Mouse (Mus musculus): Measurements from ENCODE around the gene Gipc3. TPM values are rescaled to one million over a fixed set of nuclear protein-coding genes. Genes with fewer than 3 reads are reported as not detected.

Gene Gipc3
- polyA plus RNA-seq, 2 experiments = 0.06 to 0.09 TPM

DNA sequence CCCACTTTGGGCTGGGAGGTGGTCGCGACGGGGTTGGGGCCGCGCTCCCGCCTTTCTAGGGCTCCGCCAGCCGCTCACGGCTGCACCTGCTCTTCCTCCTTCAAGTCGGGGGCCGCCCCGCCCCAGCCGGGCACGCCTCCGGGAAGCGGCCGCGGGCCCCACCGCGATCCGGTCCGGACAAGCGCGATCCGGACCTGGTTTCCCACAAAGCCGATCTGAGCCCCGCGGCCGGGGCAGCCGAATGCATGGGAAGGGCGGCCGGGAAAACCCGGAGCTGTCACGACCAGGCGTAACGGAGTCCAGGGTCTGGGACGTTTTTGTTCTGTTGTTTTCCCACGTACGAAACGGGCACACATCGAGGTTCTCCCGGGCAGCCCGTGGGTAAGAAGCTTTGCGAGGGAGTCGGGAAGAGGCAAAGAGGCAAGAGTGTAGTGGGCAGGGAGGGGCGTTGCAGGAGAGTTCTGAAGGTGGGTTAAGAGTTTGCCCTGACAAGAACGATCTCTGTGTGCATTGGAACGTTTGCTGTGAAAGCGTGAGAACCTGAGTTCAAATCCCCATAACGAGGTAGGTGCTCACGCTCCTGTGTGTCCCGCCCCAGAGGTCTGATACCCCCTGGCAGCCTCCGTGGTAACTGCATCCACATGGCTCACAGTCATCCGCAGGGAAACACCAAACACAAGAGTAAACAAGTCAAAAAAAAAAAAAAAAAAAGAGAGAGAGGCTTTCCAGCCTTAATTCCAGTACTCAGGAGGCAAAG is 57.2 kb downstream of the Gipc3 start:
- DNase-seq (ENCODE audit: low spot score) = peak; percentile 88
- Histone ChIP-seq H3K9me3 (ENCODE audit: control insufficient read depth, low read length) (no peaks in the 10 kb centered on the region), H3K27ac (replicated peaks; ENCODE audit: low read depth, low read length) (no peak overlapping the region), H3K36me3 (ENCODE audit: control insufficient read depth, insufficient read depth, low read length) (no peaks in the 10 kb centered on the region), H3K4me2 (replicated peaks; ENCODE audit: low read depth, low read length, severe bottlenecking) (peak overlapping the region; percentile 66), H3K27me3 (ENCODE audit: control insufficient read depth, insufficient read depth, low read length) (peaks cover 39% of the 10 kb centered on the region), H3K9ac (ENCODE audit: low read depth, low read length, severe bottlenecking) (peak overlapping the region; percentile 38; the same call in 1 of the 2 replicates), H3K4me1 (ENCODE audit: control insufficient read depth, insufficient read depth, low read length) (peaks cover 7% of the 10 kb centered on the region), H3K4me3 (replicated peaks; ENCODE audit: low read length) (peak overlapping the region; percentile 41)
- no peak for TF ChIP-seq POLR2A (IDR thresholded peaks at IDR 0.05; ENCODE audit: borderline replicate concordance, extremely low read depth, insufficient read depth, insufficient read length)
- WGBS = 2% methylated on average over 50 of the region's 54 CpGs
- ATAC-seq (ENCODE audit: low FRiP score, low read depth) = peak; percentile 84

Small RNA genes lying within 50 kb of the gene (microRNA-seq; reads per million reads assigned to microRNA genes)
- gene Mir6913 = not detected

Other genes starting within 250 kb of the Gipc3 start
Only the 30 nearest of the 33 such genes appear.
- gene Zbtb7a, start 208.0 kb downstream of the Gipc3 start, polyA plus RNA-seq (2012; rRNA removed) = 17.7 and 21.0 TPM in 2 replicates
- gene Zbtb7a, start 208.0 kb downstream of the Gipc3 start, polyA plus RNA-seq (2014; fragmentation: Nextera tagmentation; extraction: Ambion mirVana) = 30.6 and 35.9 TPM in 2 replicates
- 35.1 and 49.4 TPM in 2 replicates for gene Pias4, start 175.3 kb downstream of the Gipc3 start, polyA plus RNA-seq (2012; rRNA removed)
- 40.4 and 44.2 TPM in 2 replicates for gene Pias4, start 175.3 kb downstream of the Gipc3 start, polyA plus RNA-seq (2014; fragmentation: Nextera tagmentation; extraction: Ambion mirVana)
- gene Eef2, start 166.6 kb downstream of the Gipc3 start, polyA plus RNA-seq (2012; rRNA removed) = 1,329 and 1,559 TPM in 2 replicates
- 544 and 581 TPM in 2 replicates for gene Eef2, start 166.6 kb downstream of the Gipc3 start, polyA plus RNA-seq (2014; fragmentation: Nextera tagmentation; extraction: Ambion mirVana)
- gene Dapk3, start 160.3 kb downstream of the Gipc3 start, polyA plus RNA-seq (2012; rRNA removed) = 73.0 and 81.8 TPM in 2 replicates
- 57.7 and 60.9 TPM in 2 replicates for gene Dapk3, start 160.3 kb downstream of the Gipc3 start, polyA plus RNA-seq (2014; fragmentation: Nextera tagmentation; extraction: Ambion mirVana)
- gene 4930442H23Rik, start 159.4 kb downstream of the Gipc3 start, polyA plus RNA-seq (2012; rRNA removed) = not detected in 2 replicates
- gene 4930442H23Rik, start 159.4 kb downstream of the Gipc3 start, polyA plus RNA-seq (2014; fragmentation: Nextera tagmentation; extraction: Ambion mirVana) = not detected in 2 replicates
- 0.31 and 0.43 TPM in 2 replicates for gene Nmrk2, start 141.2 kb downstream of the Gipc3 start, polyA plus RNA-seq (2012; rRNA removed)
- 0.64 and 0.87 TPM in 2 replicates for gene Nmrk2, start 141.2 kb downstream of the Gipc3 start, polyA plus RNA-seq (2014; fragmentation: Nextera tagmentation; extraction: Ambion mirVana)
- gene Atcay, start 112.4 kb downstream of the Gipc3 start, polyA plus RNA-seq (2012; rRNA removed) = 0.67 and 0.74 TPM in 2 replicates
- 0.25 TPM in 1 of 2 replicates, not detected in the other for gene Atcay, start 112.4 kb downstream of the Gipc3 start, polyA plus RNA-seq (2014; fragmentation: Nextera tagmentation; extraction: Ambion mirVana)
- gene Zfr2, start 110.1 kb downstream of the Gipc3 start, polyA plus RNA-seq (2012; rRNA removed) = 39.7 and 44.7 TPM in 2 replicates
- 9.7 and 10.5 TPM in 2 replicates for gene Zfr2, start 110.1 kb downstream of the Gipc3 start, polyA plus RNA-seq (2014; fragmentation: Nextera tagmentation; extraction: Ambion mirVana)
- gene Matk, start 90.3 kb downstream of the Gipc3 start, polyA plus RNA-seq (2012; rRNA removed) = 9.9 and 10.6 TPM in 2 replicates
- gene Matk, start 90.3 kb downstream of the Gipc3 start, polyA plus RNA-seq (2014; fragmentation: Nextera tagmentation; extraction: Ambion mirVana) = 5.9 and 6.8 TPM in 2 replicates
- gene Mrpl54, start 76.3 kb downstream of the Gipc3 start, polyA plus RNA-seq (2012; rRNA removed) = 93.0 and 124 TPM in 2 replicates
- 200 and 202 TPM in 2 replicates for gene Mrpl54, start 76.3 kb downstream of the Gipc3 start, polyA plus RNA-seq (2014; fragmentation: Nextera tagmentation; extraction: Ambion mirVana)
- 77.9 and 102 TPM in 2 replicates for gene Apba3, start 76.3 kb downstream of the Gipc3 start, polyA plus RNA-seq (2012; rRNA removed)
- 58.2 and 59.2 TPM in 2 replicates for gene Apba3, start 76.3 kb downstream of the Gipc3 start, polyA plus RNA-seq (2014; fragmentation: Nextera tagmentation; extraction: Ambion mirVana)
- 2.8 and 3.5 TPM in 2 replicates for gene Tjp3, start 51.7 kb downstream of the Gipc3 start, polyA plus RNA-seq (2012; rRNA removed)
- gene Tjp3, start 51.7 kb downstream of the Gipc3 start, polyA plus RNA-seq (2014; fragmentation: Nextera tagmentation; extraction: Ambion mirVana) = 5.2 and 6.4 TPM in 2 replicates
- gene Pip5k1c, start 50.3 kb downstream of the Gipc3 start, polyA plus RNA-seq (2012; rRNA removed) = 70.4 and 93.4 TPM in 2 replicates
- 53.0 and 60.4 TPM in 2 replicates for gene Pip5k1c, start 50.3 kb downstream of the Gipc3 start, polyA plus RNA-seq (2014; fragmentation: Nextera tagmentation; extraction: Ambion mirVana)
- gene Cactin, start 22.2 kb downstream of the Gipc3 start, polyA plus RNA-seq (2012; rRNA removed) = 46.5 and 50.0 TPM in 2 replicates
- gene Cactin, start 22.2 kb downstream of the Gipc3 start, polyA plus RNA-seq (2014; fragmentation: Nextera tagmentation; extraction: Ambion mirVana) = 25.3 and 33.9 TPM in 2 replicates
- gene Tbxa2r, start 14.5 kb downstream of the Gipc3 start, polyA plus RNA-seq (2012; rRNA removed) = 9.2 and 13.7 TPM in 2 replicates
- 8.5 and 10.8 TPM in 2 replicates for gene Tbxa2r, start 14.5 kb downstream of the Gipc3 start, polyA plus RNA-seq (2014; fragmentation: Nextera tagmentation; extraction: Ambion mirVana)
- 135 and 137 TPM in 2 replicates for gene Hmg20b, start 7.2 kb upstream of the Gipc3 start, polyA plus RNA-seq (2012; rRNA removed)
- 92.9 and 104 TPM in 2 replicates for gene Hmg20b, start 7.2 kb upstream of the Gipc3 start, polyA plus RNA-seq (2014; fragmentation: Nextera tagmentation; extraction: Ambion mirVana)
- gene Mfsd12, start 14.2 kb upstream of the Gipc3 start, polyA plus RNA-seq (2012; rRNA removed) = 12.0 and 18.5 TPM in 2 replicates
- 6.8 and 8.0 TPM in 2 replicates for gene Mfsd12, start 14.2 kb upstream of the Gipc3 start, polyA plus RNA-seq (2014; fragmentation: Nextera tagmentation; extraction: Ambion mirVana)
- 0.43 and 0.95 TPM in 2 replicates for gene 4930404N11Rik, start 22.6 kb upstream of the Gipc3 start, polyA plus RNA-seq (2012; rRNA removed)
- gene 4930404N11Rik, start 22.6 kb upstream of the Gipc3 start, polyA plus RNA-seq (2014; fragmentation: Nextera tagmentation; extraction: Ambion mirVana) = 0.37 and 0.41 TPM in 2 replicates
- gene Fzr1, start 35.2 kb upstream of the Gipc3 start, polyA plus RNA-seq (2012; rRNA removed) = 109 and 142 TPM in 2 replicates
- gene Fzr1, start 35.2 kb upstream of the Gipc3 start, polyA plus RNA-seq (2014; fragmentation: Nextera tagmentation; extraction: Ambion mirVana) = 92.8 and 95.5 TPM in 2 replicates
- 54.3 and 66.7 TPM in 2 replicates for gene Dohh, start 41.2 kb upstream of the Gipc3 start, polyA plus RNA-seq (2012; rRNA removed)
- 60.0 and 63.7 TPM in 2 replicates for gene Dohh, start 41.2 kb upstream of the Gipc3 start, polyA plus RNA-seq (2014; fragmentation: Nextera tagmentation; extraction: Ambion mirVana)
- 4.3 and 5.0 TPM in 2 replicates for gene Gm48551, start 41.2 kb upstream of the Gipc3 start, polyA plus RNA-seq (2012; rRNA removed)
- gene Gm48551, start 41.2 kb upstream of the Gipc3 start, polyA plus RNA-seq (2014; fragmentation: Nextera tagmentation; extraction: Ambion mirVana) = 1.1 and 2.9 TPM in 2 replicates
- gene Gm48552, start 45.7 kb upstream of the Gipc3 start, polyA plus RNA-seq (2012; rRNA removed) = 6.8 and 9.5 TPM in 2 replicates
- 0.99 and 1.2 TPM in 2 replicates for gene Gm48552, start 45.7 kb upstream of the Gipc3 start, polyA plus RNA-seq (2014; fragmentation: Nextera tagmentation; extraction: Ambion mirVana)
- 7.5 and 7.8 TPM in 2 replicates for gene Smim24, start 49.8 kb upstream of the Gipc3 start, polyA plus RNA-seq (2012; rRNA removed)
- gene Smim24, start 49.8 kb upstream of the Gipc3 start, polyA plus RNA-seq (2014; fragmentation: Nextera tagmentation; extraction: Ambion mirVana) = 4.3 and 4.6 TPM in 2 replicates
- gene Nfic, start 112.4 kb upstream of the Gipc3 start, polyA plus RNA-seq (2012; rRNA removed) = 38.1 and 56.4 TPM in 2 replicates
- gene Nfic, start 112.4 kb upstream of the Gipc3 start, polyA plus RNA-seq (2014; fragmentation: Nextera tagmentation; extraction: Ambion mirVana) = 97.3 and 98.9 TPM in 2 replicates
- 5.9 and 7.9 TPM in 2 replicates for gene Celf5, start 139.4 kb upstream of the Gipc3 start, polyA plus RNA-seq (2012; rRNA removed)
- 0.85 and 1.6 TPM in 2 replicates for gene Celf5, start 139.4 kb upstream of the Gipc3 start, polyA plus RNA-seq (2014; fragmentation: Nextera tagmentation; extraction: Ambion mirVana)
- 218 and 324 TPM in 2 replicates for gene Ncln, start 153.1 kb upstream of the Gipc3 start, polyA plus RNA-seq (2012; rRNA removed)
- gene Ncln, start 153.1 kb upstream of the Gipc3 start, polyA plus RNA-seq (2014; fragmentation: Nextera tagmentation; extraction: Ambion mirVana) = 76.4 and 89.7 TPM in 2 replicates
- gene S1pr4, start 156.9 kb upstream of the Gipc3 start, polyA plus RNA-seq (2012; rRNA removed) = 0.50 and 0.79 TPM in 2 replicates
- gene S1pr4, start 156.9 kb upstream of the Gipc3 start, polyA plus RNA-seq (2014; fragmentation: Nextera tagmentation; extraction: Ambion mirVana) = 0.23 and 0.66 TPM in 2 replicates
- 3.7 and 3.8 TPM in 2 replicates for gene Gna15, start 181.0 kb upstream of the Gipc3 start, polyA plus RNA-seq (2012; rRNA removed)
- 3.4 and 3.8 TPM in 2 replicates for gene Gna15, start 181.0 kb upstream of the Gipc3 start, polyA plus RNA-seq (2014; fragmentation: Nextera tagmentation; extraction: Ambion mirVana)
- 97.4 and 116 TPM in 2 replicates for gene Gna11, start 201.9 kb upstream of the Gipc3 start, polyA plus RNA-seq (2012; rRNA removed)
- 89.1 and 91.7 TPM in 2 replicates for gene Gna11, start 201.9 kb upstream of the Gipc3 start, polyA plus RNA-seq (2014; fragmentation: Nextera tagmentation; extraction: Ambion mirVana)
- 472 and 473 TPM in 2 replicates for gene Aes, start 216.2 kb upstream of the Gipc3 start, polyA plus RNA-seq (2012; rRNA removed)
- 380 and 393 TPM in 2 replicates for gene Aes, start 216.2 kb upstream of the Gipc3 start, polyA plus RNA-seq (2014; fragmentation: Nextera tagmentation; extraction: Ambion mirVana)